Mouse (Mus musculus) forebrain, embryonic 15.5 days (tissue): ENCODE results near the gene Fstl1. TPM values are rescaled to one million over a fixed set of nuclear protein-coding genes. Genes with fewer than 3 reads are reported as not detected.

Source experiments
- ATAC-seq: fragments of 200-750 bp; cut with Nextera tagmentation; replicated peaks from 2 replicates; pipeline ENCODE4 v1.8.0; 2017; ENCODE audit warnings: mild to moderate bottlenecking, moderate TSS enrichment, moderate library complexity
- H3K27ac ChIP-seq: fragments of 300-500 bp; sonication (generic); replicated peaks from 2 replicates; pipeline ENCODE4 v1.5.1; 2015; ENCODE audit warnings: mild to moderate bottlenecking, inconsistent platforms
- H3K27me3 ChIP-seq: fragments of 300-500 bp; sonication (generic); 2 replicates; pipeline ENCODE4 v1.6.1; 2015; ENCODE audit warnings: inconsistent platforms
- H3K36me3 ChIP-seq: fragments of 300-500 bp; sonication (generic); 2 replicates; pipeline ENCODE4 v1.6.1; 2015; ENCODE audit warnings: mild to moderate bottlenecking, inconsistent platforms
- H3K4me1 ChIP-seq: fragments of 300-500 bp; sonication (generic); 2 replicates; pipeline ENCODE4 v1.6.1; 2015; ENCODE audit warnings: inconsistent platforms
- H3K4me2 ChIP-seq: fragments of 300-500 bp; sonication (generic); replicated peaks from 2 replicates; pipeline ENCODE4 v1.6.1; 2015; ENCODE audit warnings: mild to moderate bottlenecking, inconsistent platforms
- H3K4me3 ChIP-seq: fragments of 300-500 bp; sonication (generic); 2 replicates; pipeline ENCODE4 v1.5.1; 2015; ENCODE audit warnings: mild to moderate bottlenecking, inconsistent platforms
- H3K9ac ChIP-seq: fragments of 300-500 bp; sonication (generic); replicated peaks from 2 replicates; pipeline ENCODE4 v1.6.1; 2015; ENCODE audit warnings: mild to moderate bottlenecking, inconsistent platforms
- H3K9me3 ChIP-seq: fragments of 300-500 bp; sonication (generic); 2 replicates; pipeline ENCODE4 v1.6.1; 2016; ENCODE audit warnings: inconsistent platforms
- WGBS: fragments of 180-500 bp; shearing (Covaris S2); methylation state at CpG from one replicate; pipeline ENCODE4 v1.1.7; 2015; ENCODE audit warnings: mixed read lengths; 5-methylcytosine and 5-hydroxymethylcytosine counted together
- polyA plus RNA-seq: library from polyadenylated mRNA; unstranded; fragments of >200 nt; fragmentation: Nextera tagmentation; extraction: Ambion mirVana; gene quantifications from 2 replicates; pipeline ENCODE4 v1.2.1, GENCODE M21; 2015

Fstl1 gene
- polyA plus RNA-seq, 1 experiment from 2014 or later = 82.9 TPM

DNA sequence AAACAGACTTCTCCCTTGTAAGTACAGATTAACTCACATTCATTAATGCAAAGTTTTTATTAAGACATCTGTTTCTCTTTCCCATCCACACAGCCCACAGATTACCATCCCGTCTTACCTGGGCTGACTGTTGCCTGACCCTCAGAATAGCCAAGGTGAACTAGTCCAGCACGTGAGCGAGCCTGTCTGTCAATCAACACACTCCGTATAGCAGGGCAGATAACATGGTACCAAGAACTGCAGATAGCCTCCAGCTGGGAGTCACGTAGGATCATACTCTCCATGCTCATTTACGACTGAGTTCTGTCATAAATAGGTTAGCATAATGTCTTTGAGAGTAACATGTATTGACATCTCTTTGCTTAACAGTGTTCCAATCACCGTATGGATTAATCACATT is 84.4 kb downstream of the Fstl1 start, which contains the start of gene Gm36028:
TSS of gene Gm36028 (minus strand) at position 118 of the 400 bp plus-strand sequence.
- no peak within 1 kb of the TSS for H3K9ac ChIP-seq
- no peak within 1 kb of the TSS for H3K27ac ChIP-seq
- H3K27me3 ChIP-seq = no peaks in the 10 kb centered on the region
- no peak within 1 kb of the TSS for H3K4me3 ChIP-seq
- H3K9me3 ChIP-seq = no peaks in the 10 kb centered on the region
- H3K4me1 ChIP-seq = no peaks in the 10 kb centered on the region
- H3K4me2 ChIP-seq = no peak within 1 kb of the TSS
- H3K36me3 ChIP-seq = no peaks in the 10 kb centered on the region
- WGBS = 90% methylated on average over 7 of the region's 7 CpGs
- no peak for ATAC-seq

- no peaks in the 10 kb centered on the region for H3K27me3 ChIP-seq
- no peak overlapping the region for H3K4me3 ChIP-seq
- no peak for ATAC-seq
- no peak overlapping the region for H3K27ac ChIP-seq
- H3K4me1 ChIP-seq = peaks cover 5% of the 10 kb centered on the region; the same call in 1 of the 2 replicates
- 78% methylated on average over 3 of the region's 3 CpGs for WGBS
- no peak overlapping the region for H3K9ac ChIP-seq
- no peak overlapping the region for H3K4me2 ChIP-seq
- H3K9me3 ChIP-seq = no peaks in the 10 kb centered on the region
- no peaks in the 10 kb centered on the region for H3K36me3 ChIP-seq
These were observed 87.2 kb downstream of the Fstl1 start for GRCm38 (mm10) chr16:37863876-37864275.

GRCm38 (mm10) chr16:37865841-37866240 is 89.2 kb downstream of the Fstl1 start:
- H3K9ac ChIP-seq = no peak overlapping the region
- peaks cover 18% of the 10 kb centered on the region for H3K4me1 ChIP-seq
- H3K4me2 ChIP-seq = no peak overlapping the region
- no peak for ATAC-seq
- no peaks in the 10 kb centered on the region for H3K9me3 ChIP-seq
- H3K27me3 ChIP-seq = no peaks in the 10 kb centered on the region
- no peak overlapping the region for H3K4me3 ChIP-seq
- WGBS = 88% methylated on average over 9 of the region's 9 CpGs
- no peak overlapping the region for H3K27ac ChIP-seq
- H3K36me3 ChIP-seq = no peaks in the 10 kb centered on the region

GRCm38 (mm10) chr16:37867791-37868505 is 91.3 kb downstream of the Fstl1 start, which contains the start of gene Lrrc58:
Lrrc58 (plus strand) TSS chr16:37868389.
- peak within 1 kb of the TSS; percentile 99 for H3K4me3 ChIP-seq
- ATAC-seq = peak; percentile 97
- H3K36me3 ChIP-seq = no peaks in the 10 kb centered on the region
- H3K9me3 ChIP-seq = no peaks in the 10 kb centered on the region
- H3K27ac ChIP-seq = peak within 1 kb of the TSS; percentile 100
- H3K27me3 ChIP-seq = no peaks in the 10 kb centered on the region
- H3K9ac ChIP-seq = peak within 1 kb of the TSS; percentile 90
- peak within 1 kb of the TSS; percentile 67 for H3K4me2 ChIP-seq
- peaks cover 28% of the 10 kb centered on the region for H3K4me1 ChIP-seq
- under 1% methylated on average over 84 of the region's 86 CpGs for WGBS

- Histone ChIP-seq H3K27me3 (no peaks in the 10 kb centered on the region), H3K36me3 (no peaks in the 10 kb centered on the region), H3K4me3 (peak overlapping the region; percentile 99), H3K27ac (peak overlapping the region; percentile 100), H3K4me1 (peaks cover 28% of the 10 kb centered on the region), H3K9ac (peak overlapping the region; percentile 90), H3K9me3 (no peaks in the 10 kb centered on the region), H3K4me2 (peak overlapping the region; percentile 67)
- under 1% methylated on average over 82 of the region's 87 CpGs for WGBS
- peak; percentile 84 for ATAC-seq
These were observed 92.1 kb downstream of the Fstl1 start for GRCm38 (mm10) chr16:37868506-37869469.

- no peak for ATAC-seq
- peaks cover 28% of the 10 kb centered on the region for H3K4me1 ChIP-seq
- H3K9ac ChIP-seq = peak overlapping the region; percentile 90
- 21% methylated on average over 4 of the region's 4 CpGs for WGBS
- H3K9me3 ChIP-seq = no peaks in the 10 kb centered on the region
- H3K4me2 ChIP-seq = peak overlapping the region; percentile 67
- H3K36me3 ChIP-seq = no peaks in the 10 kb centered on the region
- peak overlapping the region; percentile 100 for H3K27ac ChIP-seq
- peak overlapping the region; percentile 99 for H3K4me3 ChIP-seq
- H3K27me3 ChIP-seq = no peaks in the 10 kb centered on the region
These were observed 93.0 kb downstream of the Fstl1 start for GRCm38 (mm10) chr16:37869470-37870231.

DNA sequence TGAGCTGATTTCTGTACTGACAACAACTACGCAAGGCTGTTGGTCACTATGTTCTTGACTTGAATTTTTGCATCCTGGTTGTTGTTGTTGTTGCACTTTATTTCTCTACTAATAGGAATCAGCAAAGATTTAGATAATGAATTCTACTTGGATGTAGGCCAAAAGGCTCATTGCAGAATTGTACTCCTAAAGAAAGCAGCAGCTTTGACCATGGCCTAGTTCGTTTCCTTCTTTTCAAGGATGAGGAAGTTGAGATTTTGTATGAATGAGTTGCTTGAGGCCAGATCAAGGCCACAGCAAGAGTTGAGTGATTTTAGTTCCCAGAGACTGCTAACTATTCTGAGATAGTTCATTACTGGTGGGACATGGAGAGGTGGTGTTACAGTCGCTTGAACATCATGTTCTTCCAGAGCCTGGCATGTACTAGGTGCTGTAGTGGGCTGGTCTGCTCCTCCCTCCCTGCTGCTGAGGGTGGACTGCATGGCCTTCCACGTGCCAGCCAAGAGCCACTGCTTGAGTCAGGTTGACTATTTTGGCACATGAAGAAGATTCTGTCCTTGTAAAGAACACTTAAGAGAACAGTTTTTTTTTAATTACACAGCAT is 94.5 kb downstream of the Fstl1 start:
- Histone ChIP-seq H3K4me1 (peaks cover 28% of the 10 kb centered on the region), H3K9ac (no peak overlapping the region), H3K4me3 (no peak overlapping the region), H3K9me3 (no peaks in the 10 kb centered on the region), H3K4me2 (peak overlapping the region; percentile 67), H3K36me3 (no peaks in the 10 kb centered on the region), H3K27me3 (no peaks in the 10 kb centered on the region), H3K27ac (no peak overlapping the region)
- 67% methylated on average over 4 of the region's 4 CpGs for WGBS
- no peak for ATAC-seq

- no peak overlapping the region for H3K4me2 ChIP-seq
- H3K36me3 ChIP-seq = peaks cover 19% of the 10 kb centered on the region
- 70% methylated on average over 4 of the region's 4 CpGs for WGBS
- H3K27me3 ChIP-seq = no peaks in the 10 kb centered on the region
- no peak overlapping the region for H3K9ac ChIP-seq
- no peak for ATAC-seq
- no peak overlapping the region for H3K4me3 ChIP-seq
- H3K4me1 ChIP-seq = peaks cover 22% of the 10 kb centered on the region
- H3K9me3 ChIP-seq = no peaks in the 10 kb centered on the region
- H3K27ac ChIP-seq = no peak overlapping the region
These were observed 98.0 kb downstream of the Fstl1 start for GRCm38 (mm10) chr16:37874501-37875235.

- H3K9ac ChIP-seq = no peak overlapping the region
- H3K4me2 ChIP-seq = no peak overlapping the region
- H3K4me1 ChIP-seq = no peaks in the 10 kb centered on the region
- H3K27me3 ChIP-seq = no peaks in the 10 kb centered on the region
- WGBS = 96% methylated on average over 3 of the region's 3 CpGs
- peaks cover 38% of the 10 kb centered on the region for H3K36me3 ChIP-seq
- H3K4me3 ChIP-seq = no peak overlapping the region
- no peak overlapping the region for H3K27ac ChIP-seq
- H3K9me3 ChIP-seq = no peaks in the 10 kb centered on the region
- ATAC-seq = no peak
These were observed 100.7 kb downstream of the Fstl1 start for GRCm38 (mm10) chr16:37877406-37877805.

GRCm38 (mm10) chr16:37878951-37879505 is 102.4 kb downstream of the Fstl1 start:
- no peak overlapping the region for H3K4me3 ChIP-seq
- no peaks in the 10 kb centered on the region for H3K27me3 ChIP-seq
- H3K4me1 ChIP-seq = no peaks in the 10 kb centered on the region
- H3K27ac ChIP-seq = no peak overlapping the region
- H3K4me2 ChIP-seq = no peak overlapping the region
- H3K9me3 ChIP-seq = no peaks in the 10 kb centered on the region
- WGBS = 83% methylated on average over 7 of the region's 7 CpGs
- no peak for ATAC-seq
- peaks cover 54% of the 10 kb centered on the region for H3K36me3 ChIP-seq
- H3K9ac ChIP-seq = no peak overlapping the region
